Mouse (Mus musculus) hindbrain, embryonic 16.5 days (tissue): ENCODE results near the gene C1qa. TPM values are rescaled to one million over a fixed set of nuclear protein-coding genes. Genes with fewer than 3 reads are reported as not detected.

ENCODE experiments used
- ATAC-seq: fragments of 200-750 bp; cut with Nextera tagmentation; 2 replicates; pipeline ENCODE4 v1.8.0; 2017; ENCODE audit warnings: moderate TSS enrichment, moderate library complexity
- H3K27ac ChIP-seq: fragments of 300-500 bp; sonication (generic); 2 replicates; pipeline ENCODE4 v1.5.1; 2014; ENCODE audit warnings: low read depth, mild to moderate bottlenecking, control low read depth, low read length, moderate library complexity
- H3K27me3 ChIP-seq: fragments of 300-500 bp; sonication (generic); replicated peaks from 2 replicates; pipeline ENCODE4 v1.6.1; 2014; ENCODE audit warnings: low read length; ENCODE audit not compliant: control insufficient read depth, insufficient read depth
- H3K36me3 ChIP-seq: fragments of 300-500 bp; sonication (generic); 2 replicates; pipeline ENCODE4 v1.6.1; 2014; ENCODE audit warnings: mild to moderate bottlenecking, low read length, moderate library complexity, mixed read lengths; ENCODE audit not compliant: control insufficient read depth, insufficient read depth
- H3K4me1 ChIP-seq: fragments of 300-500 bp; sonication (generic); 2 replicates; pipeline ENCODE4 v1.6.1; 2014; ENCODE audit warnings: low read depth, low read length; ENCODE audit not compliant: control insufficient read depth, insufficient read depth
- H3K4me2 ChIP-seq: fragments of 300-500 bp; sonication (generic); 2 replicates; pipeline ENCODE4 v1.6.1; 2014; ENCODE audit warnings: mild to moderate bottlenecking, low read length, control low read depth, moderate library complexity
- H3K4me3 ChIP-seq: fragments of 300-500 bp; sonication (generic); 2 replicates; pipeline ENCODE4 v1.5.1; 2014; ENCODE audit warnings: mild to moderate bottlenecking, low read length, control low read depth, moderate library complexity
- H3K9ac ChIP-seq: fragments of 300-500 bp; sonication (generic); 2 replicates; pipeline ENCODE4 v1.6.1; 2014; ENCODE audit warnings: low read depth, mild to moderate bottlenecking, control low read depth, low read length, moderate library complexity
- H3K9me3 ChIP-seq: fragments of 300-500 bp; sonication (generic); 2 replicates; pipeline ENCODE4 v1.6.1; 2014; ENCODE audit warnings: mild to moderate bottlenecking, low read length, moderate library complexity; ENCODE audit not compliant: control insufficient read depth
- WGBS: fragments of 180-500 bp; shearing (Covaris S2); extraction: QIAGEN DNeasy Blood & Tissue Kit; methylation state at CpG from one replicate; pipeline ENCODE4 v1.1.7; 2014; 5-methylcytosine and 5-hydroxymethylcytosine counted together
- polyA plus RNA-seq: library from polyadenylated mRNA; unstranded; fragments of >200 nt; fragmentation: Nextera tagmentation; extraction: Ambion mirVana; gene quantifications from 2 replicates; pipeline ENCODE4 v1.2.1, GENCODE M21; 2015

Gene C1qa
- polyA plus RNA-seq, 1 experiment from 2014 or later: 36.8 TPM

GRCm38 (mm10) chr4:136911804-136912203 is 13.2 kb upstream of the C1qa start:
- no peak overlapping the region for H3K4me2 ChIP-seq
- H3K27ac ChIP-seq: no peak overlapping the region
- no peak overlapping the region for H3K4me3 ChIP-seq
- no peaks in the 10 kb centered on the region for H3K36me3 ChIP-seq
- no peaks in the 10 kb centered on the region; the same call in 1 of the 2 replicates for H3K27me3 ChIP-seq
- H3K4me1 ChIP-seq: peaks cover 18% of the 10 kb centered on the region
- no peak for ATAC-seq
- 38% methylated on average over 9 of the region's 9 CpGs for WGBS
- H3K9ac ChIP-seq: no peak overlapping the region
- H3K9me3 ChIP-seq: no peaks in the 10 kb centered on the region

GRCm38 (mm10) chr4:136911211-136911646 is 12.6 kb upstream of the C1qa start:
- Histone ChIP-seq H3K4me1 (peaks cover 13% of the 10 kb centered on the region), H3K9me3 (no peaks in the 10 kb centered on the region), H3K27ac (no peak overlapping the region), H3K4me2 (peak overlapping the region; percentile 40), H3K4me3 (no peak overlapping the region), H3K36me3 (no peaks in the 10 kb centered on the region), H3K27me3 (no peaks in the 10 kb centered on the region; the same call in 1 of the 2 replicates), H3K9ac (no peak overlapping the region)
- 2% methylated on average over 17 of the region's 17 CpGs for WGBS
- ATAC-seq: 0 out of 2 replicates have a peak, but pooled peaks have one; percentile 40

GRCm38 (mm10) chr4:136907809-136908208 is 9.2 kb upstream of the C1qa start:
- ATAC-seq: no peak
- H3K4me3 ChIP-seq: no peak overlapping the region
- no peaks in the 10 kb centered on the region for H3K36me3 ChIP-seq
- no peak overlapping the region for H3K27ac ChIP-seq
- H3K9ac ChIP-seq: no peak overlapping the region
- no peak overlapping the region for H3K4me2 ChIP-seq
- H3K4me1 ChIP-seq: peaks cover 18% of the 10 kb centered on the region
- peaks cover 6% of the 10 kb centered on the region; the same call in 1 of the 2 replicates for H3K27me3 ChIP-seq
- no peaks in the 10 kb centered on the region for H3K9me3 ChIP-seq

- no peak overlapping the region for H3K27ac ChIP-seq
- H3K27me3 ChIP-seq: peaks cover 6% of the 10 kb centered on the region; the same call in 1 of the 2 replicates
- peaks cover 18% of the 10 kb centered on the region for H3K4me1 ChIP-seq
- H3K9ac ChIP-seq: no peak overlapping the region
- H3K36me3 ChIP-seq: no peaks in the 10 kb centered on the region
- ATAC-seq: no peak
- H3K9me3 ChIP-seq: no peaks in the 10 kb centered on the region
- no peak overlapping the region for H3K4me3 ChIP-seq
- no peak overlapping the region for H3K4me2 ChIP-seq
- 7% methylated on average over 7 of the region's 7 CpGs for WGBS
These were observed 8.4 kb upstream of the C1qa start for GRCm38 (mm10) chr4:136907033-136907432.

GRCm38 (mm10) chr4:136904767-136905539 is 6.3 kb upstream of the C1qa start:
- H3K36me3 ChIP-seq: no peaks in the 10 kb centered on the region
- H3K27ac ChIP-seq: peak overlapping the region; percentile 0; the same call in 1 of the 2 replicates
- peak overlapping the region; percentile 44 for H3K4me2 ChIP-seq
- 2% methylated on average over 23 of the region's 23 CpGs for WGBS
- peak; percentile 78 for ATAC-seq
- peaks cover 7% of the 10 kb centered on the region for H3K4me1 ChIP-seq
- H3K4me3 ChIP-seq: 0 out of 2 replicates have a peak overlapping the region, but pooled peaks have one; percentile 4
- no peaks in the 10 kb centered on the region for H3K9me3 ChIP-seq
- H3K9ac ChIP-seq: no peak overlapping the region
- H3K27me3 ChIP-seq: peaks cover 6% of the 10 kb centered on the region; the same call in 1 of the 2 replicates

- H3K4me1 ChIP-seq: no peaks in the 10 kb centered on the region
- H3K4me2 ChIP-seq: no peak overlapping the region
- no peak overlapping the region for H3K9ac ChIP-seq
- H3K4me3 ChIP-seq: no peak overlapping the region
- WGBS: 61% methylated on average over 7 of the region's 7 CpGs
- no peaks in the 10 kb centered on the region for H3K9me3 ChIP-seq
- no peak overlapping the region for H3K27ac ChIP-seq
- peaks cover 10% of the 10 kb centered on the region; the same call in 1 of the 2 replicates for H3K27me3 ChIP-seq
- ATAC-seq: no peak
- no peaks in the 10 kb centered on the region for H3K36me3 ChIP-seq
These were observed 551 bp upstream of the C1qa start for GRCm38 (mm10) chr4:136899154-136899553.

- 60% methylated on average over 9 of the region's 9 CpGs for WGBS
- H3K36me3 ChIP-seq: no peaks in the 10 kb centered on the region
- H3K27ac ChIP-seq: no peak overlapping the region
- no peak overlapping the region for H3K4me3 ChIP-seq
- peaks cover 10% of the 10 kb centered on the region; the same call in 1 of the 2 replicates for H3K27me3 ChIP-seq
- no peak overlapping the region for H3K4me2 ChIP-seq
- no peaks in the 10 kb centered on the region for H3K4me1 ChIP-seq
- no peak overlapping the region for H3K9ac ChIP-seq
- H3K9me3 ChIP-seq: no peaks in the 10 kb centered on the region
- ATAC-seq: no peak
These were observed 462 bp downstream of the C1qa start for GRCm38 (mm10) chr4:136898084-136898598.

- no peak overlapping the region; the same call in 1 of the 2 replicates for H3K4me2 ChIP-seq
- no peak overlapping the region for H3K27ac ChIP-seq
- no peaks in the 10 kb centered on the region for H3K36me3 ChIP-seq
- no peaks in the 10 kb centered on the region for H3K9me3 ChIP-seq
- no peak for ATAC-seq
- WGBS: 33% methylated on average over 10 of the region's 10 CpGs
- H3K27me3 ChIP-seq: peaks cover 10% of the 10 kb centered on the region; the same call in 1 of the 2 replicates
- H3K4me1 ChIP-seq: no peaks in the 10 kb centered on the region
- no peak overlapping the region for H3K4me3 ChIP-seq
- H3K9ac ChIP-seq: no peak overlapping the region
These were observed 2.1 kb downstream of the C1qa start for GRCm38 (mm10) chr4:136896461-136896860.

- Histone ChIP-seq H3K9ac (no peak overlapping the region), H3K36me3 (no peaks in the 10 kb centered on the region), H3K9me3 (no peaks in the 10 kb centered on the region), H3K27ac (no peak overlapping the region), H3K4me1 (no peaks in the 10 kb centered on the region), H3K4me3 (no peak overlapping the region), H3K27me3 (peaks cover 12% of the 10 kb centered on the region; the same call in 1 of the 2 replicates), H3K4me2 (peak overlapping the region; percentile 19; the same call in 1 of the 2 replicates)
- WGBS: 3% methylated on average over 15 of the region's 15 CpGs
- ATAC-seq: no peak
These were observed 2.7 kb downstream of the C1qa start for GRCm38 (mm10) chr4:136895861-136896260.
